19 mouse cellular contexts compared by ENCODE assay signal in genomic region chr15:27995421-27995820, GRCm38 (mm10). TPM values are rescaled to one million over a fixed set of nuclear protein-coding genes. Genes with fewer than 3 reads are reported as not detected.
DNase-seq lines count a peak whose midpoint lies in the region; ATAC-seq and TF ChIP-seq lines count a peak whose summit lies in the region.
"Had no signal": no experiment of that assay in that cellular context is flagged by ENCODE, and none has a peak within 500 bp of the region (broad histone marks: within the 10 kb centered on the region; RNA-seq: fewer than 3 reads in every experiment).

No protein-coding gene starts in this region.

- no peak for ATAC-seq in lung, embryonic 14.5 days (ENCODE audit: insufficient read depth)
- peak; percentile 45; the same call in 1 of the 2 replicates for ATAC-seq in liver, embryonic 16.5 days (ENCODE audit: low read depth)
- ATAC-seq: CD4-positive, CD25-positive, alpha-beta regulatory T cell, adult 4 months; forebrain, embryonic 13.5 days; hindbrain, postnatal 0 days; Patski had no signal

- H3K27me3 ChIP-seq in lung, embryonic 14.5 days (ENCODE audit: insufficient read depth, low read length): no peaks in the 10 kb centered on the region
- no peaks in the 10 kb centered on the region for H3K27me3 ChIP-seq in liver, embryonic 16.5 days (ENCODE audit: control insufficient read depth, insufficient read depth, low read depth, low read length)
- H3K27me3 ChIP-seq: forebrain, embryonic 13.5 days; Patski had no signal

- TF ChIP-seq CTCF in lung, embryonic 14.5 days (IDR thresholded peaks at IDR 0.05; ENCODE audit: low read depth): no peak

- H3K4me1 ChIP-seq in lung, embryonic 14.5 days (ENCODE audit: insufficient read depth): peaks cover 40% of the 10 kb centered on the region
- H3K4me1 ChIP-seq in liver, embryonic 16.5 days (ENCODE audit: control insufficient read depth, low read depth, low read length): peaks cover 8% of the 10 kb centered on the region

- no peak overlapping the region for H3K4me3 ChIP-seq in lung, embryonic 14.5 days (ENCODE audit: low read depth, low read length)
- no peak overlapping the region for H3K4me3 ChIP-seq in liver, embryonic 16.5 days (ENCODE audit: low read depth, low read length)
- H3K4me3 ChIP-seq: forebrain, embryonic 13.5 days; gastrocnemius, adult 2 months; heart, adult 2 months; layer of hippocampus, adult 2 months; left cerebral cortex, adult 2 months; limb, embryonic 13.5 days; midbrain, embryonic 10.5 days had no signal

- WGBS in lung, embryonic 14.5 days: 63% methylated on average over 3 of the region's 3 CpGs
- WGBS in liver, embryonic 16.5 days (ENCODE audit: insufficient replicate concordance): 59% methylated on average over 3 of the region's 3 CpGs

- H3K27ac ChIP-seq in lung, embryonic 14.5 days (ENCODE audit: low read depth): no peak overlapping the region; the same call in 1 of the 2 replicates
- H3K27ac ChIP-seq in liver, embryonic 16.5 days (ENCODE audit: low read length): no peak overlapping the region
- H3K27ac ChIP-seq: forebrain, embryonic 13.5 days; gastrocnemius, adult 2 months; heart, adult 2 months; hindbrain, postnatal 0 days; layer of hippocampus, adult 2 months; left cerebral cortex, adult 2 months; limb, embryonic 13.5 days; midbrain, embryonic 10.5 days had no signal

- H3K9ac ChIP-seq in lung, embryonic 14.5 days: no peak overlapping the region
- no peak overlapping the region for H3K9ac ChIP-seq in liver, embryonic 16.5 days (ENCODE audit: low read depth, low read length)
- H3K9ac ChIP-seq: limb, embryonic 13.5 days had no signal

- H3K36me3 ChIP-seq in lung, embryonic 14.5 days (ENCODE audit: insufficient read depth): peaks cover 6% of the 10 kb centered on the region; the same call in 1 of the 2 replicates
- H3K36me3 ChIP-seq in liver, embryonic 16.5 days (ENCODE audit: control insufficient read depth, insufficient read depth): no peaks in the 10 kb centered on the region

- no peak for DNase-seq in lung, embryonic 14.5 days
- DNase-seq in lung, postnatal 4 days: no peak
- DNase-seq in ZHBTc4 (ENCODE audit: low read depth, low spot score): peak; percentile 86
- DNase-seq in kidney, adult 9 months: peak; percentile 88
- no peak for DNase-seq in thymus, postnatal 0 days (ENCODE audit: low spot score)
- DNase-seq in frontal cortex, postnatal 25 days (ENCODE audit: low spot score in 2 of 2): no peak
- DNase-seq: gastrocnemius, adult 2 months; heart, adult 2 months; lung, postnatal 14 days; thymus, postnatal 14 days had no signal

- peak overlapping the region; percentile 16; the same call in 1 of the 2 replicates for H3K4me2 ChIP-seq in lung, embryonic 14.5 days
- no peak overlapping the region for H3K4me2 ChIP-seq in liver, embryonic 16.5 days (ENCODE audit: low read depth, low read length)
- H3K4me2 ChIP-seq: forebrain, embryonic 13.5 days; limb, embryonic 13.5 days had no signal

- no peaks in the 10 kb centered on the region for H3K9me3 ChIP-seq in lung, embryonic 14.5 days (ENCODE audit: low read depth, low read length)
- H3K9me3 ChIP-seq in liver, embryonic 16.5 days (replicated peaks; ENCODE audit: control insufficient read depth, low read length): no peaks in the 10 kb centered on the region
- H3K9me3 ChIP-seq: forebrain, embryonic 13.5 days; limb, embryonic 13.5 days had no signal

RNA-seq across cellular contexts. Expression of gene Trio, which starts 30.2 kb away (rescaled TPM):
- polyA plus RNA-seq in lung, embryonic 14.5 days (2014; fragmentation: Nextera tagmentation; extraction: Ambion mirVana): 28.9 and 32.0 TPM in 2 replicates
- polyA plus RNA-seq in liver, embryonic 16.5 days (2015; fragmentation: Nextera tagmentation; extraction: Ambion mirVana): 2.7 and 3.2 TPM in 2 replicates
- 5.5 and 8.0 TPM in 2 replicates for polyA plus RNA-seq in thymus, postnatal 0 days (2015; fragmentation: Nextera tagmentation; extraction: Ambion mirVana)

Comparison
In these comparisons a context has a peak if more than half of its experiments do, and no peak if none do; other contexts are left out.
1. DNase-seq: peak in ZHBTc4 (single experiment) and kidney, adult 9 months (single experiment); none in lung, embryonic 14.5 days (single experiment), lung, postnatal 4 days (0 of 2), thymus, postnatal 0 days (single experiment) and frontal cortex, postnatal 25 days (0 of 2).